Mouse (Mus musculus): ENCODE results near the gene Apbb2. TPM values are rescaled to one million over a fixed set of nuclear protein-coding genes. Genes with fewer than 3 reads are reported as not detected.

Gene Apbb2
- 0.29 TPM in 1 of 3 replicates, not detected in the others for total RNA-seq (2017)

GRCm38 (mm10) chr5:66618597-66618996 lies at the start of gene Apbb2:
Gene Apbb2 (minus strand): TSS chr5:66618784.
- no peak for ATAC-seq (replicated peaks; ENCODE audit: insufficient number of reproducible peaks, low FRiP score, low TSS enrichment, poor library complexity, severe bottlenecking)

DNA sequence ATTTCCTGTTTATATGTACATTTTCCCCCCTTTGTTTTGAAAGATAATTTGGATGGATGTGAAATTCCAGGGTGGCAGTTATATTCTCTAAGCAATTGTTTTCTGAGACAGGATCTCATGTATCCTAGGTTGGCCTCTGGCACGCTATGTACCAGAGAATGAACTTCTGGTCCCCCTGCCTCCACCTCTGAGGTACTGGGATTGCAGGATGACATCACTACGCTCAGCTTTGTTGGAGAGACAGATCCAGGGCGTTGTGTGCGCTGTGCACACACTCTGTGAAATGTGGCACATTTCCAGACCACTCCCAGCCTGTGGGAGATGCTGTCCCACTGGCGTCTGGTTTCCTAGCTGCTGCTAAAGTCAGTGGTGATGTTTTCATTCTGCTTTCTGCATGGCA lies 35.6 kb upstream of the Apbb2 start:
- no peak for ATAC-seq (replicated peaks; ENCODE audit: insufficient number of reproducible peaks, low FRiP score, low TSS enrichment, poor library complexity, severe bottlenecking)

DNA sequence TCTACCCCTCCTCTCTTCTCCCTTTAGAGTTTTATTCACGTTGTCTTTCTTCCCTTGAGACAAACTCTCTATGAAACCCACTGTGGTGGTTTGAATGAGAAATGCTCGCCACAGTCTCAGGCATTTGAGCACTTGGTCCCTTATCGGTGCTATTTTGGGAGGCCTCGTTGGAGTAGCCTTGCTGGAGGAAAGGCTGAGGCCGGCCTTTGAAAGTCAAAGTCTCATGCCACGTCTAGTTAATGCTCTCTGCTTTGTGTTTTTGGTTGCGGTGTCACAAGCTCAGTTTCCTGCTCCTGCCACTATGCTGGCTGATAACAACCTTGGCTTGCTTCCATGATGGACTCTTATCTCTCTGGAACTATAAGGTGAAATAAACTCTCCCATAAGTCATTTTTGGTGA lies 28.9 kb upstream of the Apbb2 start:
- no peak for ATAC-seq (replicated peaks; ENCODE audit: insufficient number of reproducible peaks, low FRiP score, low TSS enrichment, poor library complexity, severe bottlenecking)

GRCm38 (mm10) chr5:66643260-66643659 lies 24.7 kb upstream of the Apbb2 start:
- ATAC-seq (replicated peaks; ENCODE audit: insufficient number of reproducible peaks, low FRiP score, low TSS enrichment, poor library complexity, severe bottlenecking): no peak

DNA sequence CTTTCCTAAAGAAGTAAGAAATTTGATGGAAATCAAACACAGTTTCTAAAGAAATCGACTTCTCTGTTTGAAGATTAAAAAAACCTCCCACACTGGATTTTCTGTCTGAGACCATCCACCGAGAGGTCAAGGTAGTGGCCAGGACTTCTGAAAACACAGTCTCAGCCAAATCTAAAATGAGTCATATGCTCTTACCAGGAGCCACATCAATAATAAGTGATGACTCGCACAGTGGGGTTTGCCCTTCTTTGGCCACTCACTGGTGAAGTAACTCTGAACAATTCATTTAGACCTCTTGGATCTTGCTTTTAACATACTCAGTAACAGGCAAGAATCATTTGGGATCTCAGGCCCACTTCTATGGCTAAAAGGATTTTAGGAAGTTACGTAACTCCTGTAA lies 23.6 kb upstream of the Apbb2 start:
- ATAC-seq (replicated peaks; ENCODE audit: insufficient number of reproducible peaks, low FRiP score, low TSS enrichment, poor library complexity, severe bottlenecking): no peak

GRCm38 (mm10) chr5:66635459-66636079 lies 17.0 kb upstream of the Apbb2 start:
- ATAC-seq (replicated peaks; ENCODE audit: insufficient number of reproducible peaks, low FRiP score, low TSS enrichment, poor library complexity, severe bottlenecking): no peak

- ATAC-seq (replicated peaks; ENCODE audit: insufficient number of reproducible peaks, low FRiP score, low TSS enrichment, poor library complexity, severe bottlenecking): no peak
Measured at GRCm38 (mm10) chr5:66627805-66628204, 9.2 kb upstream of the Apbb2 start.

DNA sequence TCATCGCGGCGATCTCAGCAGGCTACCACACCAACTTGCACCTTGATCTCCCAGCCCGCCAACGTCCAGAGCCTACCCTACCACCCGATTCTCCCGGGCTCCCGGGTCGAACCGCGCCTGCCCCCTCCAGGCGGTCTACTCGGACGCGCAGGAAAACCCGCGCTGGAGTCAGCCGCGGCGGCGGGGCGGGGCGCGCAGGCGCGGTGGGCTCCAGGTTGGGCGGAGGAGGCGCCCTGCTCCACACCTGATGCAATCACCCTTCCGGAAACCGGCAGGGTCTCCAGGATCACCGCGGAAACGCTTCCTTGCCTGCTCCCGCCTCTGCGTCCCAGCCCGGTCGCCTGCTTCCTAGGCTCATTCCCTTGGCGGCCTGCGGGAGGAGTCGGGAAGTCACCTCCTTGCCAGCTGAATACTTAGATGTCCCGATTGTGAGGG lies 1.6 kb upstream of the Apbb2 start:
- no peak for ATAC-seq (replicated peaks; ENCODE audit: insufficient number of reproducible peaks, low FRiP score, low TSS enrichment, poor library complexity, severe bottlenecking)

- ATAC-seq (replicated peaks; ENCODE audit: insufficient number of reproducible peaks, low FRiP score, low TSS enrichment, poor library complexity, severe bottlenecking): no peak
Measured at GRCm38 (mm10) chr5:66619675-66620074, 1.1 kb upstream of the Apbb2 start.

DNA sequence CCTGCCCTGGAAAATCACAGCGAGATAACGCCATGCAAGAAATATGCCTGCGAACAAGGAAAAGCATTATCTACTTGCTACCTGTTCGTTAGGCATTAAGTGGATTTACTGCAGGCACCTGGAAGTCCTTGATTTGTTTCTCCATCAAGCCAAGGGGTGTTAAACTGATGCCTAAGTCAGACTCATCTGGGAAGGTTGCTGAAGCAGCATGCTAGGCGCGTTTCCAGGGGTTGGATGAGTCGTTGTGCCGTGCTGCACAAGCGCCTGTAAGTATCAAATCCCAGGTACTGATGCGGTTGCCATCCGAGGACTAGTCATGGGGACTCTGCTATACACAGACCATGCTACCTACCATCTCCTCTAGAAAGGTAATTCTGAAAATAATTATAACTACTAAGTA lies 611 bp upstream of the Apbb2 start:
- no peak for ATAC-seq (replicated peaks; ENCODE audit: insufficient number of reproducible peaks, low FRiP score, low TSS enrichment, poor library complexity, severe bottlenecking)

DNA sequence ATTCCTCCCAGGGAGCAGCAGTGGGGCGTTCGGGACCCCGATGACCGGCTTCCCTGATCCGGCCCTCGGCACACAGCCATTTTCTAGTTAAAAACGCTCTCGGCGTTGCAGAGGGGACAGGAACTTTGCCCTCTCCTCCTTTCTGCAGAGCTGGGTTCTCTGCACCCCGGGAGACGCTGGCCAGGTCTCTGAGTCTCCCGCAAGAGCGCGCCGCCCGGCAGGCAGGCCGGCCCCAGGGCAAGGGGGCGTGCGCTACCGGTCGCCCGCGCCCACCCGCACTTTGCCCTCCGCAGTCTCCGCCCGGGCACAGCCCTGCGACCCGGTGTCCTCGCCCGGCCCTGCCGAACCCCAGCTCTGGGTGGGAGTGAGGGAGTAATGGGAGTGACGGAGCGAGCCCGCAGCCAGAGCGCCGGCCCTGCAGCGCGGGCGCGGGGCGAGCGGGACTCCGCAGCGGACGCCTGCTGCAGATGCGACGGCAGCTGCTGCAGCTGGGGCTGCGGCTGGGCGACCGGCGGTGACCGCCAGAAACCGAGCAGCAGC lies 593 bp downstream of the Apbb2 start:
- ATAC-seq (replicated peaks; ENCODE audit: insufficient number of reproducible peaks, low FRiP score, low TSS enrichment, poor library complexity, severe bottlenecking): no peak

- no peak for ATAC-seq (replicated peaks; ENCODE audit: insufficient number of reproducible peaks, low FRiP score, low TSS enrichment, poor library complexity, severe bottlenecking)
Measured at GRCm38 (mm10) chr5:66614940-66615339, 3.6 kb downstream of the Apbb2 start.

GRCm38 (mm10) chr5:66613725-66614124 lies 4.9 kb downstream of the Apbb2 start:
- ATAC-seq (replicated peaks; ENCODE audit: insufficient number of reproducible peaks, low FRiP score, low TSS enrichment, poor library complexity, severe bottlenecking): no peak

- ATAC-seq (replicated peaks; ENCODE audit: insufficient number of reproducible peaks, low FRiP score, low TSS enrichment, poor library complexity, severe bottlenecking): no peak
Measured at GRCm38 (mm10) chr5:66612964-66613363, 5.6 kb downstream of the Apbb2 start.

- ATAC-seq (replicated peaks; ENCODE audit: insufficient number of reproducible peaks, low FRiP score, low TSS enrichment, poor library complexity, severe bottlenecking): no peak
Measured at GRCm38 (mm10) chr5:66611851-66612250, 6.7 kb downstream of the Apbb2 start.

DNA sequence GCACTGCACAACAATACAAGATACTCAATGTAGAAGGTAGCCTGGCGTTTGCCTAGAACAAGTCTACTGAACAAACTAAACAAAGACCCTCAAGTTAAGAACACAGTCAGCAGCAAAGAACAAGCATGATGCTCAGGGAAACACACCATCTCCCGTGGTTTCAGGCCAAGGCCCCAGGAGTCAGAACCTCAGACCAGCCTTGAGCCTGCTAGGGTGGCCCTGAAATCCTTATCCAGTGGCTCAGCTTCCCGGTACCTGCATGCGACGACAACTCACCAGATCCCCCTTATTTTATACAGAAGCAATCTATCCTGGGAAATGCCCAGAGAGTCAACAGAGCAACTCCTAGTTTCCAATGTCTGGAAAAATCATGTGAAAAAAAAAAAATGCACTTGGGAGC lies 7.2 kb downstream of the Apbb2 start:
- ATAC-seq (replicated peaks; ENCODE audit: insufficient number of reproducible peaks, low FRiP score, low TSS enrichment, poor library complexity, severe bottlenecking): no peak

DNA sequence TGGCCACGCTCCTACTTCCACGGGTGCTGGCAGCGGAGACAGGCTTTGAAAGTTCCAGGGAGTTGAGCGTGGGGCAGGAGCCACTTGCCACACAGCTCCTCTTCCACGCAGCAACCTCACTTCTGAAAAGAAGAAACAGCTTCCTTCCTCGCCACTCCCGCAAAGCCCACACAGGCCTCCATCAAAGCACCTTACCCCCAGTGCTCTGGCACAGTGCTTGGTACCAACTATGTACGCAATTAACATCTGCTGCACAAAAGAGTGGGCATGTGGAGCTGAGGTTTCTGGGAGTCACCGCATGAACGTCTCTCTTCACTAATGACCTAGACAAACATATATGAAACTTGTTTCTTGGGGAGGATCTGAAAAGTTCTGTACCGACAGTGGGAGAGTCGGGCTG lies 8.3 kb downstream of the Apbb2 start:
- ATAC-seq (replicated peaks; ENCODE audit: insufficient number of reproducible peaks, low FRiP score, low TSS enrichment, poor library complexity, severe bottlenecking): no peak

DNA sequence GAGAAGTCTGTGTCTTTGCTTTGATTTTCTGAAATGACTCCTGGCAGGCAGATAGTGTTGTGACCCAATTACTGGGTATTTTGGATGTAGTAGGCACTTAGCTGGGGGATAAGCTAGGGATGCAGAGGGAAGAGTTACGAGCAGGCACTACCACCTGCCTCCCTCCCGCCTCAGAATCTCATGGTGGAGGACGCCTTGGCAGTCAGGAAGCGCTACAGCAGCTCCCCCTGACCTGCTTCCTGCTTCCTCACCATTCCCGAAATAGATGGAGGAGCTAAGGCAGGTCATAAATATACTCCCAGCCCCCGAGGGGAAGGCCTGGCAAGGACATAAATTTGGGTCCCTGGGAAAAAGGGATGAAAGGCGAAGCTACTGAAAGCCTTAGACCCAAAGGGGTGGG lies 9.3 kb downstream of the Apbb2 start:
- no peak for ATAC-seq (replicated peaks; ENCODE audit: insufficient number of reproducible peaks, low FRiP score, low TSS enrichment, poor library complexity, severe bottlenecking)

DNA sequence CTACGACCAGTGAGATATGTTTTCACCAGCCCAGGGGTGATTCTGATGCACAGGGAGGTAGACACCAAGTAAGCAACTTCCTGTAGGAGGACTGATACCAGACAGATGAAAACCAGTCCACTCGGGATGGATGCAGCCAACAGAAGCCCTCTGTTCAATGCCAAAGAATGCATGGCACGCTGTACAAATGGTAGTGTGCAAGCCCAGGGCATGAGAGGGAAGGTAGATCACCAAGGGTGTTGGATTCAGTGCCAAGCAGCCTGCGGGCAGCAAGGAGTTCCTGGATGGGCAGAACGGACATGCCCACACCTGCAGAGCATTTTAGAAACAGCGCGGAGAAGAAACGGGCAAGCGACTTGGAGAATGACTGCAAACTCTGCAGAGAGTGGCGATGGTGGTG lies 10.8 kb downstream of the Apbb2 start:
- ATAC-seq (replicated peaks; ENCODE audit: insufficient number of reproducible peaks, low FRiP score, low TSS enrichment, poor library complexity, severe bottlenecking): no peak

GRCm38 (mm10) chr5:66607201-66607600 lies 11.4 kb downstream of the Apbb2 start:
- ATAC-seq (replicated peaks; ENCODE audit: insufficient number of reproducible peaks, low FRiP score, low TSS enrichment, poor library complexity, severe bottlenecking): no peak

GRCm38 (mm10) chr5:66605636-66606035 lies 12.9 kb downstream of the Apbb2 start:
- no peak for ATAC-seq (replicated peaks; ENCODE audit: insufficient number of reproducible peaks, low FRiP score, low TSS enrichment, poor library complexity, severe bottlenecking)
